Mouse (Mus musculus) cerebellum, adult 2 months (tissue): ENCODE measurements around the gene Abat.

Experiments used
- CTCF ChIP-seq: fragments of 200-500 bp; IDR thresholded peaks from 2 replicates; pipeline ENCODE4 v1.5.1; 2011; ENCODE audit warnings: low read depth, mild to moderate bottlenecking, control low read depth, low read length, moderate library complexity, borderline replicate concordance; ENCODE audit not compliant: insufficient read depth
- POLR2A ChIP-seq: fragments of 200-500 bp; IDR thresholded peaks from 2 replicates; pipeline ENCODE4 v1.6.1; 2011; ENCODE audit warnings: low read length, control low read depth, borderline replicate concordance; ENCODE audit not compliant: insufficient read depth

DNA sequence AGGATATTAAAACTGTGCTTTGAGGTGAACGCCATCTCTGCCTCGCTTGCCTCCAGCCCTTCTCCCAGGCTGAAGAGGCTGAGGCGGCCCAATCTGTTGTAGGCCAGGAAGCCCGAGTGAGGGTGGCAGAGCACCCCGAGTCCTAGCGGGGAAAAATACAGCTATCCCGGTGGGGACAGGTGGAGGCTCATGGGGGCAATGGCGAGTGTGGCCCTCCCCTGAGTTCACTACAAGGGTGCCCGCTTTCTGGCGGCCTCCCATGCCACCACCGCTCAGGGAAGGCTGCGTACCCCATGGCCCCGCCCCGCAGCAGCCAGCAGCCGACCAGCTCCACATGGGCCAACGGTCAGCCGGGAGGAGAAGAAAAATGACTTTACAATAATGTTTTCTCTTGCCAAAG is 46.9 kb downstream of the Abat start:
- TF ChIP-seq CTCF: no peak
- no peak for TF ChIP-seq POLR2A
